Mouse (Mus musculus): ENCODE measurements at regions not wholly inside any gene's neighbourhood (a gene's known extent, or its start where the extent isn't known, plus 50 kb on each side); places are given as distances from the start of the nearest gene placed in this dataset.

DNA sequence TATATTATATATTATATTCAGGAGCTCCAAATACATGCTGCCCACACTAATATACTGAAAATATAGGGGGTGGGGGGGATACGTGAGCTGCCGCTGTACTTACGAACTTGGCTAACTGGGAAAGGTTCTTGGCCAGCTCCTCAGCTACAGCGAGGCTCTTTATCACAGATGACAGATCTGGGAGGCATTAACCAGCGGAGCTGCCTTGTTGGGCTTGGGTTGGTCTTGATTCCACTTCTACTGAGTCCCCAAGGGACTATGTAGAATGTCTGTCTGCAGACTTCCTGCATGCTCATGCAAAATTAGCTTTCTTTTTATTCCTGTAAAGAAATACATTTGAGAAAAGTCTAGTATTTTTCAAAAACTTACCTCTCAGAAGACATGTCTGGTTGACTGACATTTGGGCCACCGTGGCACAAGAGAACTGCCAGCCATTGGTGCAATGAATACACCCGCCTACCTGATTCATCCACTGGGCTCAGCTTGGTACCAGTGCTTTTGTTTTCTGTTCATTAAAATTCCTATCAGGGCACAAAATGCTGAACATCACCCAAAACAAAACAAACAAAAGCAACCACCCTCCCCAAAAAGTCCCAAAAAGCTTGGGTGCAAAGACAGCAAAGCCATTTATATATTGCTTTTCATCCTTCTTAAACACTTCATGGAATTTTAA is 253.2 kb downstream of the Spry2 start:
- DNase-seq (ENCODE audit: low spot score in 2 of 2) = no peak

- no peak for DNase-seq (ENCODE audit: low spot score in 2 of 2)
These were observed 264.3 kb downstream of the Spry2 start for GRCm38 (mm10) chr14:105632335-105632734.

- DNase-seq (ENCODE audit: low spot score in 2 of 2) = peak; percentile 38 to 74
These were observed 265.0 kb downstream of the Spry2 start for GRCm38 (mm10) chr14:105631681-105632031.

GRCm38 (mm10) chr14:105630867-105631680 is 265.5 kb downstream of the Spry2 start:
- DNase-seq (ENCODE audit: low spot score in 2 of 2) = peak; percentile 71 to 89

DNA sequence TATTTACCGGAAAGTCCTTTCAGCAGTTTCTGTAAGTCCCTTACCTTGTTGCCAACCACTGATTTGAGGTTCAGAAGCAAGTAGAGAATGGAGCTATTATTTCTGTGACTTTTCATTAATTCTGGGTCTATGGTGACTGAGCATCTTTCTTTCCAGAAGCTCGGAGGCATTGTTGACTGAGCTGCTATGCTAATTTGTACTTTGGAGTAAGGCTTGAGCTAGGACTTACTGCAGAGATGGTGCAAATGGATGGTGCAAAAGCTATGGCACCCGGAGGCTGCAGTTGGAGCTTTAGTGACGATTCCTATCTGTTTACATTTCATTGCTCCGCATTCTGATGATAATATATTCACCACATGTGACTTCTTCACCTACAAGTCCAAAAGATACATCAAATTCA is 266.2 kb downstream of the Spry2 start:
- peak in 1 of 2 experiments; percentile 50 for DNase-seq (ENCODE audit: low spot score in 2 of 2)

GRCm38 (mm10) chr14:105628673-105629072 is 267.9 kb downstream of the Spry2 start:
- no peak for DNase-seq (ENCODE audit: low spot score in 2 of 2)

GRCm38 (mm10) chr14:105624387-105624786 is 272.2 kb downstream of the Spry2 start:
- no peak for DNase-seq (ENCODE audit: low spot score in 2 of 2)

DNA sequence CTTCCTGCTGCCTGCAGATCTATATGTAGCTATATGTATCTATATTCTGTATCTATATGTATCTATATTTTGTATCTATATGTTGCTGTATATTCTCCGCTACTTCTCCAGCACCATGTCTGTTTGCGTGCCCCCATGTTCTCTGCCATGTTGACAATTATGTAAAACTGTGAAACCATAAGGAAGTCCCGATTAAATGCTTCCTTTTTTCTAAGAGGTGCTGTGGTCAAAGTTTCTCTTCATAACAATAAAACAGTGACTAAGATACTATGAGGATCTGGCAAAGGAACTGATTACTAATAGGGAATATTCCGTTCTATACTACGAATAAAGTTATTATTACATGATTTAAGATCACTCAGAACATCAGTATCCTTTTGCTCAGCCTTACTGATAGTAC is 274.5 kb downstream of the Spry2 start:
- no peak for DNase-seq (ENCODE audit: low spot score in 2 of 2)

DNA sequence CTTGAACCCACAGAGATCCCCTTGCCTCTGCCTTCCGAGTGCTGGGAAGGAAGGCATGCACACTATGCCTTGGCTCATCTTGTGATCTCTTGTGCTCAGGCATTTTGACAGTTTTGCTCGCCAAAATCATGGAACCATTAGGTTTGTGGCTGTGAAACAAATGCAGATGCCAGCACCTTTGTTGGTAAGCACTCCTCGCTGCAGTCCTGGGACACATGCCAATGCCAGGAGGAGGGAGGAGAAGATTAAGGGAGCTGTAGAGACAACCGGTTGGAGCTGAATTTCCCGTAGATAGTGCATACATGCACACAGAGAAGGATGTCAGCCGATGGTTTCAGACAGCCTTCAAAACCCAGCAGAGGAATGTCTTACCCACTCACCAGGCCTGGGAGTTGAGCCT is 275.5 kb downstream of the Spry2 start:
- DNase-seq (ENCODE audit: low spot score in 2 of 2) = no peak

DNA sequence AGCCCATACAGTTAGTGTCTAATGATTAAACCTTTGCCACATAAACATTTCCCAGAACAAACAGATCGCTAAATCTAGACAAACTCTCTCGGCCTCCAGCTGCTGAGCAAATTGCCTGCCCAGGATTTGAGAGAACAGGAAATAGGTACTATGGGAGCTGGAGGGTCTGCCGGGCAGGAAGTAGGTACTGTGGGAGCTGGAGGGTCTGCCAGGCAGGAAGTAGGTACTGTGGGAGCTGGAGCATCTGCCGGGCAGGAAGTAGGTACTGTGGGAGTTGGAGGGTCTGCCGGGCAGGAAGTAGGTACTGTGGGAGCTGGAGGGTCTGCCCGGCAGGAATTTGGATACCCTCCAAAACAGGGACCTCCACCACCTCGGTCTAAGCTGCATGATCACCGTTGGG is 277.2 kb downstream of the Spry2 start:
- no peak for DNase-seq (ENCODE audit: low spot score in 2 of 2)

DNA sequence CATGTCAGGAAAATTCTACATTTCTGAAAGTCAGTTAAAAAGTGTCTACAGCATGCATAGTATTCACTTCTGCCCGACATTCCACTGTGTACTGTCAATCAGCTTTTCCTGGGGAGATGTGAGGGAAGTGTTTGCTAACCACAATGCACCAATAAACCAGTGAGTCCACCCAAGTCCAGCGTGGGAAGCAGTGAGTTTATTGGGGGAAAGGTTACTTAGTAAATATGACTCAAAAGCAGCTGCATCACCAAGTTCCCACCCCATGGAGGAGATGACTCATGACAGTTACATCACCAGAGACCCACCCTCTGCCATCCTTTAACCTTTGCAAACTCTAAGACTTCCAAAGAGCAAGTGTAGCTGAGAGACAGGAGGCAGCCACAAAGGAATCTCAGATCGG is 280.9 kb downstream of the Spry2 start:
- DNase-seq (ENCODE audit: low spot score in 2 of 2) = no peak

DNA sequence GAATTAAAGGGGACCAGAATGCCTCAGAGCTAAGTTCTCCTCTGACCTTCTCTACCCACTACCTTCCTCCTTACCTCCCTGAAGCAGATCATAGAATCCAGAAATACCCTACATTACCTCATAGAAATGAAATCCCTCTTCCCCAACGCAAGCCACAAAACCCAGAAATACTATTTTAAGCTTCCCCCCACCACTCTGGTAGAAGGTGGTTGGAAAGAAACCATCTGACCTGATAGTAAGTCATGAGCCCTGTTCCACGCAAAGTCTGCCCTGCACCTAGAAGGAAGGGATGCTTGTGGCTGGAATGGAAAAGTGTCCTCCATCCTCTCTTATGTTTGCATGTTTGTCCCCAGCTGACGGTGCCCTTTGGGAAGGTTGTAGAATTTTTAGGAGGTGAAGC is 283.8 kb downstream of the Spry2 start:
- no peak for DNase-seq (ENCODE audit: low spot score in 2 of 2)

DNA sequence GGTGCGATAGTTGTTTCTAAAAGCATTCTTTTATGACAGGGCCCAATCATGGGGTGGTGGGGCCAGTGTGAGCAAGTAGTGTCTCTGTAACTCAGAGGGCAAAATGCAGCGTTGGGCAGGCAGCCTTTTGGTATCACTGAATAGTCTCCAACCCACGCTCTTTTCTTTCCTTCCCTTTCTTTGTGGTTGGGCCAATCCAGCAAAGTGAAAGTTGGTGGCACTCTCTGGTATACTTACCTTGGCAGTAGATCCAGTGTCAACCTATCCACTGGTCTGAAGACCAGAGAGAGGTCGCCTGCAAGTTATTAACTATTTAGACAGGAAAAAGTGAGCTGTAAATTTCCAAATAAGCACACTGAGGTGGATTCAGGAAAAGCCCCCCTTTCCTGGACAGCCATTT is 287.8 kb downstream of the Spry2 start:
- no peak for DNase-seq (ENCODE audit: low spot score in 2 of 2)

DNA sequence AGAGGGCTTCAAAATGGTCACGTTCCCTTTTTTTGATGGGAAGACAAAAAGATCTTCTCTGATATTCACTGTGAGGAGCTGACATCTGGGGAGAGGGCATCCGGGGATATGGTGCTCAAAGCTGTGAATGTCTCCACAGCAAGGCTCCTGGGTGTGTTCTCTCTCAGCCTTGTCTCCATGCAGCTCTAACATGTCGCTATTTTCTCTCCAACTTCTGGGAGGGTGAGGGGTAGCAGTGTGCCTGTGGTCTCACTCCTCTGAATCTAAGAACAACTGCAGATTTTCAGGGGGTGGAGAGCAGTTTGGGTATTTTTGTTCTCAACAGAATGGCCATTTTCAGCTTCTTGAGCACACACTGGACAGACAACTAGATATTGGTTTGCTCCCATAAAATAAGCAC is 290.1 kb downstream of the Spry2 start:
- DNase-seq (ENCODE audit: low spot score in 2 of 2) = no peak

GRCm38 (mm10) chr14:105604451-105604850 is 292.2 kb downstream of the Spry2 start:
- DNase-seq (ENCODE audit: low spot score in 2 of 2) = no peak

- no peak for DNase-seq (ENCODE audit: low spot score in 2 of 2)
These were observed 293.6 kb downstream of the Spry2 start for GRCm38 (mm10) chr14:105603047-105603461.

- peak in 1 of 2 experiments; percentile 41 for DNase-seq (ENCODE audit: low spot score in 2 of 2)
These were observed 296.8 kb downstream of the Spry2 start for GRCm38 (mm10) chr14:105599550-105600453.

DNA sequence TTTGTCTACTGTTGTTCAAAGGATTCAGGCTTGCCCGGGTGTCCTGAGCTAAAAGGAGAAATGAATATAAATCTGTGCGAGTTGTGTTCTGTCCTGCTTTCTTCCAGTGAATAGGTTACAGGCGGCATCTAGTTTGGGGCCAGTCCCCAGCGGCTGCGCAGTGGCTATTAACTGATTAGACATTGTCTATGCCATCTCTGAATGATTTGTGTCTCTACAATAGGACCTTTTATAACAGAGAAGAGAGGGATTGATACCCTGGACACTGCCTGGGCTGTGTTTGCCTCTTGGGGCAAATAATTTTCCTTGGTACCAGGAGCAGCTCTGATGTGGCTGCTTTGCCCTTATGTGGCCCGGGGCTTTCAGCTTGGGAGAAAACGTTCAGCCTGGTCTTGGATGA is 306.9 kb downstream of the Spry2 start:
- peak; percentile 4 to 55 for DNase-seq (ENCODE audit: low spot score in 2 of 2)

GRCm38 (mm10) chr14:105589261-105589660 is 307.4 kb downstream of the Spry2 start:
- no peak for DNase-seq (ENCODE audit: low spot score in 2 of 2)

GRCm38 (mm10) chr14:105588391-105589163 is 308.0 kb downstream of the Spry2 start:
- peak; percentile 57 to 81 for DNase-seq (ENCODE audit: low spot score in 2 of 2)

GRCm38 (mm10) chr14:105588029-105588390 is 308.6 kb downstream of the Spry2 start:
- DNase-seq (ENCODE audit: low spot score in 2 of 2) = no peak
